Mouse (Mus musculus) forebrain, postnatal 0 days (tissue): ENCODE results near the gene Snrnp25. TPM values are rescaled to one million over a fixed set of nuclear protein-coding genes. Genes with fewer than 3 reads are reported as not detected.

Experiments used
- ATAC-seq: fragments of 200-750 bp; cut with Nextera tagmentation; 2 replicates; pipeline ENCODE4 v1.8.0; 2017; ENCODE audit warnings: mild to moderate bottlenecking, moderate library complexity
- DNase-seq: peaks from one replicate; pipeline ENCODE4 v3.0.0-alpha.2; 2015
- H3K27ac ChIP-seq: fragments of 300-500 bp; sonication (generic); 2 replicates; pipeline ENCODE4 v1.5.1; 2014; ENCODE audit warnings: low read depth, mild to moderate bottlenecking, antibody characterized with exemption, low read length, moderate library complexity, mixed read lengths
- H3K27me3 ChIP-seq: fragments of 300-500 bp; sonication (generic); 2 replicates; pipeline ENCODE4 v1.6.1; 2014; ENCODE audit warnings: mild to moderate bottlenecking, low read length, mixed read lengths; ENCODE audit not compliant: insufficient read depth
- H3K36me3 ChIP-seq: fragments of 300-500 bp; sonication (generic); 2 replicates; pipeline ENCODE4 v1.6.1; 2014; ENCODE audit warnings: mild to moderate bottlenecking, moderate library complexity; ENCODE audit not compliant: insufficient read depth
- H3K4me1 ChIP-seq: fragments of 300-500 bp; sonication (generic); 2 replicates; pipeline ENCODE4 v1.6.1; 2014; ENCODE audit warnings: antibody characterized with exemption; ENCODE audit not compliant: insufficient read depth
- H3K4me2 ChIP-seq: fragments of 300-500 bp; sonication (generic); 2 replicates; pipeline ENCODE4 v1.6.1; 2014; ENCODE audit warnings: low read depth, mild to moderate bottlenecking, moderate library complexity
- H3K4me3 ChIP-seq: fragments of 300-500 bp; sonication (generic); 2 replicates; pipeline ENCODE4 v1.5.1; 2014; ENCODE audit warnings: low read depth, low read length, mixed read lengths
- H3K9ac ChIP-seq: fragments of 300-500 bp; sonication (generic); 2 replicates; pipeline ENCODE4 v1.6.1; 2014; ENCODE audit warnings: mild to moderate bottlenecking
- H3K9me3 ChIP-seq: fragments of 300-500 bp; sonication (generic); 2 replicates; pipeline ENCODE4 v1.6.1; 2016; ENCODE audit warnings: low read length
- CTCF ChIP-seq: sonication (generic); IDR thresholded peaks from 2 replicates; pipeline ENCODE4 v1.5.1; 2016; ENCODE audit warnings: antibody characterized with exemption, control low read depth, low read depth
- WGBS: fragments of 180-500 bp; shearing (Covaris S2); extraction: QIAGEN DNeasy Blood & Tissue Kit; methylation state at CpG from one replicate; pipeline ENCODE4 v1.1.7; 2014; 5-methylcytosine and 5-hydroxymethylcytosine counted together
- polyA plus RNA-seq: library from polyadenylated mRNA; unstranded; fragments of >200 nt; fragmentation: Nextera tagmentation; extraction: Ambion mirVana; gene quantifications from 2 replicates; pipeline ENCODE4 v1.2.1, GENCODE M21; 2015
- total RNA-seq: library from RNA; depleted of rRNA; stranded (reverse); fragments of >200 nt; gene quantifications from 2 replicates; pipeline ENCODE4 v1.2.3, GENCODE M21; 2014

The Snrnp25 gene
- total and polyA plus RNA-seq, 2 experiments from 2014 or later: 15.2 to 50.4 TPM

- DNase-seq: no peak
- no peak overlapping the region for H3K9ac ChIP-seq
- peaks cover 12% of the 10 kb centered on the region for H3K27me3 ChIP-seq
- 87% methylated on average over 10 of the region's 10 CpGs for WGBS
- H3K4me1 ChIP-seq: no peaks in the 10 kb centered on the region
- no peak for TF ChIP-seq CTCF
- ATAC-seq: no peak
- H3K36me3 ChIP-seq: no peaks in the 10 kb centered on the region
- H3K4me2 ChIP-seq: no peak overlapping the region
- no peak overlapping the region for H3K4me3 ChIP-seq
- H3K9me3 ChIP-seq: no peaks in the 10 kb centered on the region
- H3K27ac ChIP-seq: no peak overlapping the region
Measured at GRCm38 (mm10) chr11:32219287-32219686, 14.1 kb downstream of the Snrnp25 start.

- Histone ChIP-seq H3K4me3 (peak overlapping the region; percentile 61), H3K9ac (no peak overlapping the region), H3K9me3 (no peaks in the 10 kb centered on the region), H3K27ac (no peak overlapping the region), H3K27me3 (peaks cover 12% of the 10 kb centered on the region), H3K36me3 (no peaks in the 10 kb centered on the region), H3K4me2 (peak overlapping the region; percentile 99), H3K4me1 (no peaks in the 10 kb centered on the region)
- WGBS: 47% methylated on average over 10 of the region's 10 CpGs
- DNase-seq: no peak
- TF ChIP-seq CTCF: no peak
- no peak; the same call in 1 of the 2 replicates for ATAC-seq
Measured at GRCm38 (mm10) chr11:32220607-32221224, 15.5 kb downstream of the Snrnp25 start.

- Histone ChIP-seq H3K27me3 (peaks cover 12% of the 10 kb centered on the region), H3K9ac (peak overlapping the region; percentile 66), H3K9me3 (no peaks in the 10 kb centered on the region), H3K4me3 (peak overlapping the region; percentile 61), H3K27ac (peak overlapping the region; percentile 9; the same call in 1 of the 2 replicates), H3K4me2 (peak overlapping the region; percentile 99), H3K36me3 (no peaks in the 10 kb centered on the region), H3K4me1 (peaks cover 4% of the 10 kb centered on the region; the same call in 1 of the 2 replicates)
- WGBS: 4% methylated on average over 41 of the region's 46 CpGs
- no peak for TF ChIP-seq CTCF
- ATAC-seq (no peak; the same call in 1 of the 2 replicates), DNase-seq (no peak)
Measured at GRCm38 (mm10) chr11:32221225-32221950, 16.2 kb downstream of the Snrnp25 start.

GRCm38 (mm10) chr11:32221951-32222409 lies 16.8 kb downstream of the Snrnp25 start, which contains the start of gene Rhbdf1:
Gene Rhbdf1 (minus strand): TSS chr11:32222300.
- Histone ChIP-seq H3K4me2 (peak within 1 kb of the TSS; percentile 99), H3K36me3 (no peaks in the 10 kb centered on the region), H3K4me1 (peaks cover 7% of the 10 kb centered on the region), H3K9me3 (no peaks in the 10 kb centered on the region), H3K9ac (peak within 1 kb of the TSS; percentile 66), H3K4me3 (peak within 1 kb of the TSS; percentile 61), H3K27ac (peak within 1 kb of the TSS; percentile 9; the same call in 1 of the 2 replicates), H3K27me3 (peaks cover 12% of the 10 kb centered on the region)
- WGBS: under 1% methylated on average over 64 of the region's 72 CpGs
- TF ChIP-seq CTCF: no peak
- ATAC-seq (peak; percentile 28), DNase-seq (peak; percentile 50)

DNA sequence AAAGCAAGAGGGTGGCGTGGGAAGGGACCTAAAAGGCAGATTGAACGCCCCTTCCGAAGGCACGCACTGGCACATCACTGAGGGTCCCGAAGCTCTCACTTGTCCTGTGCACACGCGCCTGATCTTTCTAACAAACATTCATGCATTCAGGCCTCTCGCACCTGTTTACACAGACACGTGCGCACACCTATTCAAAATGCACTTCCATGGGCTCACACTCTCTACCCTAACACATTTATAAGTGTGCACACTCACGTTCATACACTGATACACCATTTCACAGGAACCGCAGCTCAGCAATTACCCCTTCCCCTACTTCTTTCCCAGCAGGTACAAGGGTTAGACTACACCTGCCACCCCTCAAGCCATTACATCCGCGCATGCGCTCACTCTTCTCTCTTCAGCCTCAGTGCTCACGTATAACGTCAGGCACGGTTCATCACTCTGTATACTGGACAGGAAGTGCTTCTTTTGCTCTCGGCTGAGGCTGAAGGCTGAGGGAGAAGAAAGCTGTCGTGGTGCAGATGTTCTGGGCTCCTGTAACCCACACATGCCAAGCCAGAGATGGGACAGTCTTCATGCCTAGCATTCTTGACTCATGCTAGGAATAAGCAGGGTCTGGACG lies 17.5 kb downstream of the Snrnp25 start:
- Histone ChIP-seq H3K9me3 (no peaks in the 10 kb centered on the region), H3K4me2 (peak overlapping the region; percentile 99), H3K9ac (peak overlapping the region; percentile 66; the same call in 1 of the 2 replicates), H3K36me3 (no peaks in the 10 kb centered on the region), H3K4me1 (peaks cover 10% of the 10 kb centered on the region), H3K27me3 (peaks cover 12% of the 10 kb centered on the region), H3K4me3 (peak overlapping the region; percentile 61), H3K27ac (no peak overlapping the region)
- no peak for TF ChIP-seq CTCF
- 8% methylated on average over 21 of the region's 21 CpGs for WGBS
- no peak for DNase-seq
- no peak for ATAC-seq

DNA sequence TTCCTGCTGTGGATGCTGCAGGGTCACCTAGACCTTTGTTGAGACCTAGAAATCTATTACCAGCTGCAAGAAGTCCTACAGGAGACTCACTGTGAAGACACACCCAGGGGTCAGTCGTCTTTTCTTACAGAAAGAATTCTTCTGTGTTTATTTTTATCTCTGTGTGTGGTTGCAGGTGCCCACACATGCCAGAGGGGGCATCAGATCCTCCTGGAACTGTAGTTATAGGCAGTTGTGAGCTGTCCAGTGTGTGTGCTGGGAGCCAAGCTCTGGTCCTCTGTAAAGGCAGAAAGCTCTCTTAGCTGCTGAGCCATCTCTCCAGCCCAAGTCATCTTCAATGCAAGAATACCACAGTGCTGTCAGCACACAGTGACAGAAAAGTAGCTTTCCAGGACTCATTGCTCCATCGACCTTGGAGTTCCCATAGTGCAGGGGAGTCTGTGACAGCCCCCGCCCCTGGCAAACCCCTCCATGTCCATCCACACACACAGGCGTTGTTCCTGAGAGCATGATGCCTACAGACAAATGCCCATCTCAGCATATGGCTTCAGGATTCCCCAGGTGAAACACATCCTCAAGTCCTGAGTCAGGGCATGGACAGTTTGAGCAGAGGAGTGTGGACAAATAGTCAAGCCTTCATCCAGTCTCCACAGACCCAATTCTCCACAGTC lies 18.2 kb downstream of the Snrnp25 start:
- no peak overlapping the region for H3K4me3 ChIP-seq
- peaks cover 10% of the 10 kb centered on the region for H3K4me1 ChIP-seq
- H3K9ac ChIP-seq: no peak overlapping the region
- peaks cover 12% of the 10 kb centered on the region for H3K27me3 ChIP-seq
- H3K27ac ChIP-seq: no peak overlapping the region
- no peak for ATAC-seq
- 74% methylated on average over 4 of the region's 4 CpGs for whole genome bisulfite sequencing
- no peak for DNase-seq
- no peaks in the 10 kb centered on the region for H3K36me3 ChIP-seq
- H3K4me2 ChIP-seq: no peak overlapping the region
- H3K9me3 ChIP-seq: no peaks in the 10 kb centered on the region
- 0 out of 2 replicates have a peak, but pooled peaks have one; percentile 14 for TF ChIP-seq CTCF
